Mouse (Mus musculus) cerebellum, adult 18-20 months (tissue): ENCODE results near the gene Ankrd55.

Experiments used
- DNase-seq, 2 experiments: peaks; one replicate each; pipeline ENCODE4 v3.0.0; 2021

The Ankrd55 gene

DNA sequence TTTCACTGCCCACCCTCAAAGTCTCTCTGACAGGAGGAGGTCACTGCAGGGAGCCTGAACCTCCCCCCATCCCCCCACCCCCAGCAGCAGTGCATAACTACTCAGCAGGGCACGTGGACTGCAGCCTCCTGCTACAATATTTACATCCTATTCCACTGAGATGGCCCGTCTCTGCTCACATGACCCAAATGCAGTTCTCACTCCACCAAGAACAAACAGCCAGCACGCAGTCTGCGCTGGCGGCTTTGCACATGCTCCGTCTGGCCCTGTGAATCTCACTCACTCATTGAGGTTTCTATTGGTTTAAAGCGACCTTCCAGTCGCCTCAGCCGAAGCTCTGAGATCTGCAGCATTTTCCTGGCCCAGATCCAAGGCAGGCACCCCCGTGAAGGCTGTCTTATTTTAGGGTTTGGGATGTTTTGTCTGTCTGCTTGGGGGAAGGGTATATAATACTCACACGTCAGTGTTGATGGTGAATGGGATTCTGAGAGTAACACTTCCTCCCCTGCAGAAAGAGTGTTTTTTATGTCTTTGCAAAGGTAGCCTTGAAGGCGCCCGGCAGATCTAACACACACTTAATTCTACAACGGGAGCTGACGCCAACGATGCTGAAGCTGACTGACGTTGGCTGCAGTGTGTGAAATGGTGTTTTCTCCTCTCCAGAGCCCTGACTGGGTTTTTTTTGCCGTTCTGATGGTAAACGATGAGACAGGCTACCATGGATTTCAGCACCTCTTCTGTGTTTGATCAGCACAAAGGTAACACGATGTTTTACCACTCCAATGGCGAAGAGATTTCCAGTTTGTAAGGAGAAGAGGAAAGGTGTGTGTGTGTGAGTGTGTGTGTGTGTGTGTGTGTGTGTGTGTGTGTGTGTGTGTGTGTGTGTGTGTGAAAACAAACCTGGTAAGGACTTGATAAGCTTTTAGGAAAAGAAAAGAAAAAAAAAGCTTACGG lies at the start of gene Ankrd55:
Gene Ankrd55, plus strand, starts transcription at position 227 of the 954 bp plus-strand sequence.
- DNase-seq = peak; percentile 56 to 58

GRCm38 (mm10) chr13:112239239-112239638 lies 49.0 kb upstream of the Ankrd55 start:
- no peak for DNase-seq

DNA sequence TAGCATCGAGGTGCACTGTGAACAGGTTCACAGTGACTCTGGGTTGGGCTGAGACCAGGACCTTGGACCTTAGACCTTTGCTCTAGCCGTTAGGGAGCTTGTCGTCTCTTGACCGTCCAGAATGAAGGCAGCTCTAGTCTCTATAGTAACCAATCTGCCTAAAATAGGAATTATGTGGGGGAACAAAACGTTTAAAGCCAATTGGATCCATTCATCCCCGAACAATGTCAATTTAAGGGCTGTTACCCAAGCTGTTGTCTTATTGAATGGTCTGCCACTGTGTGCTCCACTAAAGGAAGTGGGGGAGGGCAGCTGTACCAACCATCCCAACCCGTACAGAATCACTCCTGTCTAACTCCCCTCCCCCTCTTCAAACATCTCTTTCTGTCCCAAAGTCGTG lies 46.8 kb upstream of the Ankrd55 start:
- DNase-seq = no peak

- no peak for DNase-seq
Observed at GRCm38 (mm10) chr13:112245131-112245530, 43.1 kb upstream of the Ankrd55 start.

DNA sequence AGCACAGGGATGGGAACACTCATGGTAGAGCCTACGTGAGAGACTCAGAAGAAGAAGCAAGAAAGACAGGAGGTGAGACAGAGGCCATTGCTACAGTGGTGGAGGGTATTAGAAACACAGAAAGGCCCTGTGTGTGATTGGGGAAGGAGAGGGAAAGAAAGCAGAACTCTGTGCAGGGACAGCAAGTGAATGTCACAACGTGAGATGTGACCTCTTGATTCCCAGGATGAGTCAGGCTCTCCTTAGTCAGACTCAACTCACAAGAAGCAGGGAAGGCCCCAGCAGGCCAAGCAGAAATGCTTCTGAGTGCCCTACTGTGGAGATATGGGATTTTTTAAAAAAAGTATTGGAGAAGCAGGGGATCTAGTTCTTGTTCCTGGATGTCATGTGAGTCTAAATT lies 36.8 kb upstream of the Ankrd55 start:
- no peak for DNase-seq

DNA sequence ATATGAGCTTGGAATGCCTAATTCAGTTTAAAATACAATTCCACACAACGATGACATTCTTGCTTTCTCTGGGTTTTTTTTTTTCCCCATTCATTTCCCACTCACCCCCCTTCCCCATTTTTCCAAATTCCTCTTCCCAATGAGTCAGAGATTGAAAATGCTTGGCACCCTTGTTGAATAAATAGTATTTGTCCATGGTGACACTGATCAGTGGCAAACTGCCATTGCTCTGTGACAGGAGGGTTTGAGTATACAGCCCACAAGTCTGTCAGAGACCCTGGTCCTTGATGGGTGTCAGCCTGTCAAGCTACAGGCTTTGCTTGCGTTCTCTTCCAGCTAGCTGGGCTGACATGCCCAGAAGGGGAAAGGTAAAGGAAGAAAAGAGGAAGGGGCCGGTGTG lies 36.2 kb upstream of the Ankrd55 start:
- DNase-seq = no peak

- DNase-seq = no peak
Observed at GRCm38 (mm10) chr13:112252991-112253620, 35.1 kb upstream of the Ankrd55 start.

- DNase-seq = no peak
Observed at GRCm38 (mm10) chr13:112254116-112254515, 34.1 kb upstream of the Ankrd55 start.

- no peak for DNase-seq
Observed at GRCm38 (mm10) chr13:112255862-112256261, 32.4 kb upstream of the Ankrd55 start.

GRCm38 (mm10) chr13:112258478-112258877 lies 29.8 kb upstream of the Ankrd55 start:
- DNase-seq = no peak

DNA sequence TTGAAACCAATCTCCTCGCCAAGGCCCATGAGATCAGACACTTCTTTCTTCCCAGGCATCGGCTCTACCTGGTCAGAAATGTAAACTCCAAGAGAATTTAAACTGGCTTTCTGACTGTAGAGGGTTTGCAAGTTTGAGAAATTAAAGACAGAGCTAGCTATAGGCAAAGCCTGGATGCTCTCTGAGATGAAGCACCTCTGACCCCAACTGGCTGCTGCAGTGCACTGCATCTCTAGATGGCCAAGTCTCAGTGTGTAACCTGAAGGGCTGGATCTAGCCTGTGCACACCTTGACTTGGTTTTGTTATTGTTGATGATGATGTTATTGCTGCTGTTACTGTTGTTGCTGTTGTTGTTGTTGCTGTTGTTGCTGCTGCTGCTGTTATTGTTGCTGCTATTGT lies 28.9 kb upstream of the Ankrd55 start:
- peak; percentile 66 to 67 for DNase-seq

GRCm38 (mm10) chr13:112264666-112265065 lies 23.6 kb upstream of the Ankrd55 start:
- DNase-seq = peak; percentile 46 to 47

DNA sequence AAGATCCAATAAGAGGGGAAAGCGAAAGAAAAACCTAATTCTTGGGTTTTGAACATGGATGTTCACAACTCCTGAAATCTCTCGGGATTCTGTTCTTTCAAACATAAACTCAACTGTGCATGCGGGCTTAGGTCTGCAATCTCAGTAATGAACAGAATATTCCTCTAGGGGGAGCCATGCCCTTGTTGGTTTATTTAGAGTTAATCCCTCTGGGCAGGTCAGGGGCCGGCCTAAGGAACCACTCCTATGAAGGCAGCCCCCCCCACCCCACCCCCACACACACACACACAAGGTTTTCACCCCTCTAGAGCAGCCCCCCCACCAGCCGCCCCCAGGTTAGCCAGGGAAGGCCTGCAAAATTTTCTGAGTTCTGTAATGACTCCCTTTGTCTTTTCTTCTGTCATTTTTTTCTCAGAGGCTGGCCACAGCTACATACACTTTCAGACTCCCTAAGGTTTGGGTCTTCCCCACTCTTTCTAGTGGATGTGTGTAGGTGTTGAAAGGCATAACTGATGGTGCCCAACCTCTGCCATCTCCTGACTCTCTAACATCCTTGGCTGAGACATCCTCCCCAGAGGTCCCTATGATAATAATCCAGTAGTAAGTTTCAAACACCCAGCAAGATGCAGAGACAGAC lies 16.2 kb upstream of the Ankrd55 start:
- DNase-seq = peak; percentile 16

- no peak for DNase-seq
Observed at GRCm38 (mm10) chr13:112274636-112275035, 13.6 kb upstream of the Ankrd55 start.

- no peak for DNase-seq
Observed at GRCm38 (mm10) chr13:112275951-112276350, 12.3 kb upstream of the Ankrd55 start.

- DNase-seq = no peak
Observed at GRCm38 (mm10) chr13:112277544-112277943, 10.7 kb upstream of the Ankrd55 start.

DNA sequence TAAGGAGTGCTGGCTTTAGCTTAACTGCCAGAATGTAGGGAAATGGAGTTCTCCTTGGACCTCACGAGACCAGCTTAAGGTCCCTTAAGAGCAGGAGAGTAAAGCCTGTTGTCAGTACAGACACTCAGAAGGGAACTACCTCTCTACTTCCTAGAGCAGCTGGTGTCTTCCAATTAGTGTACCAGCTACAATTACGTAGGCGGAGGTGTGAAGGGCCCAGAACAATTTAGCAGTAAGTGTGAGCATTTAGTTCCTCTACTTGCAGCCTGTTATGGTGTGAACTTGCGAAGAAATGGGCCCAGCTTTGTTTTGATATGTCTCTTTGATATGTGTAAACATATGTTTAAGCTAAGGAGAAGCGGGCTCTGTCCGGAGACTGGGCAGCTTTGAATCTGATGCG lies 10.0 kb upstream of the Ankrd55 start:
- no peak for DNase-seq

GRCm38 (mm10) chr13:112287135-112287534 lies 1.1 kb upstream of the Ankrd55 start:
- DNase-seq = no peak

DNA sequence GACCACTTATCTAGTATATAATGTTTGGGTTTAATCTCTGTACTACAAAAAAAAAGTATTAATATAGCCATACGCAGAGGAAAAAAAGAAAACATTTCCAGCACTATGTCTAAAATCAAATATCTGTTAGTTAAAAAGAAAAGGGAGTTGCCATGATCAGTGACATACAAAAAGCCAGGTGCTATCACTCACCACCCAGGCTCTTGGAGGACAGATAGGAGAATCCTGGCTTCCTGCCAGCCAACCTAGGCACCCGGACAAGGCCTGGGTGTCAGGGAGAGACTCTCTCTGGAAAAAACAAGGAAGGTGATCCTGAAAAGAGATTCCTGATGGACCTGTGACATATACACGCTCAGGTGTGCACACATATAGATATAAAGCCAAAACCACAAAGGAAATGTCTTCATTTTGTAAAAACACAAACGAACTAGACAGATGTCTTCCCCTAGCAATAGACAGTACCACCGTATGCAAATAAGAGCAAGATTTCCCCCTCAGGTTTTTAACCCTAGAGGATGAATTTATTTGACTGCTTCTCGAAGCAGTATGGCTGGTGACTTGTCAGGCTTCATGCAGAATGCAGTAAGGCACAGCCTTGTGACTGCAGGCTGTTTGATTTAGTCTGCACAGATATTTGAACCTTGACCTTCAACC lies 553 bp upstream of the Ankrd55 start:
- DNase-seq = peak; percentile 13 to 31

DNA sequence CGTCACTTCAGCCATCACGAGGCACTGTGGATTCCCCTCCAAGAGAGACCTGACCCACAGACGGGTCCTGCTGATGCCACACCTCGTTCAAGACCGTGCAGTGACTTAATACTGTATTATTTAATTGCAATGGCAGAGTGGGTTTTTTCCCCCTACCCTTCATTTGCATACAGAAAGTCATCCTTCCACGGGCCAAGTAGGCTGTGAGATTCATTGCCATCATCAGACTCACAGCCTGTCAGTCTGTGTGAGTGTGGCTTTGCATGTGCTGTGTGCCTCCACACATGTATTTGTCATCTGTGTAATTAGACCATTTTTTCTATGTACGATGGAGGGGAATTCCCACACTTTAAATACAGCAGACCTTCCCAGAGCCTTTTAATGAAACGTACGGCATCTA lies 1.1 kb downstream of the Ankrd55 start:
- no peak for DNase-seq

DNA sequence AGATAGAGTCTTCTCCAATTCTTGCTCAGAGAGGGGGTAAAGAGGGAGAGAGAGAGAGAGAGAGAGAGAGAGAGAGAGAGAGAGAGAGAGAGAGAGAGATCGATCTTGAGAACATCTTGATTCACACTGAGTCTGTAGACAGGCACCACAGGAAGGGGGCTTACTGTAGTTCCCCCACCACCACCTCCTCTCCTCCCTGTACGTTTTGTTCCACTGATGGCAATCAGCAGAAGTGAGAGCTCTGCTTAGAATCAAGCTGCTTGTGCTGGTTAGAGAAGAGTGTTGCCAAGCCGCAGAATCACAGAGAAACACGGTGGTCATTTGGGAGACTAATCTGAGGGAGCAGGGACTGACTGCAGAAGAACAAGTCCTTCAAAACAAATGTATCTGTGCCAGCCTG lies 1.7 kb downstream of the Ankrd55 start:
- no peak for DNase-seq

DNA sequence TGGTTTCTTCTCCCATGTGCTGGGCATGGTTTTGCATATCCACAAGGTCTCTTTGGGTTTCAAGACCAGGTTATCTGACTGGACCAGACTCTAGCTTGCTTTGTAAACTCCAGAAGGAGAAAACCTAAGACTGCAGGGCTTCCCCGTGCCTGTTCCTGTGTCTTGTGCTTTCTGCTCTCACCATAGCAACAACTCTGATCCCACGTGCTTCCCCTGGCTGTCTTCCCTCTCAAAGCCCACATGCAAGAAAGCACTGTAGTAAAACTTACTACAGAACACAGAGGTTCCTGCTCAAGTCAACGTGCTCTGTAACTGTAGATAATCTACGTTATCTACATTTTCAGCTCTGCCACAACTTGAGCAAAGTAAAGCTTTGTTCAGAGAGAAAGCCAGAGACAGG lies 4.2 kb downstream of the Ankrd55 start:
- DNase-seq = no peak

- DNase-seq = no peak
Observed at GRCm38 (mm10) chr13:112293092-112293491, 4.8 kb downstream of the Ankrd55 start.
